Mouse (Mus musculus) CH12.LX (cell line): ENCODE measurements at regions not wholly inside any gene's neighbourhood (a gene's known extent, or its start where the extent isn't known, plus 50 kb on each side); places are given as distances from the start of the nearest gene placed in this dataset.

Experiments
- CTCF ChIP-seq, 2 experiments: IDR thresholded peaks in 1 of 2; conservative IDR thresholded peaks in 1 of 2; 2 replicates each; pipeline ENCODE4 v1.5.1; 2011 to 2012; ENCODE audit warnings: low read depth in 2 of 2, low read length in 2 of 2, improper control_type of control experiment in 1 of 2, inconsistent platforms in 1 of 2, mild to moderate bottlenecking in 1 of 2, moderate library complexity in 1 of 2
- EP300 ChIP-seq: IDR thresholded peaks from 2 replicates; pipeline ENCODE4 v1.6.1; 2011; ENCODE audit warnings: low read length, improper control_type of control experiment
- ETS1 ChIP-seq: conservative IDR thresholded peaks from 2 replicates; pipeline ENCODE4 v1.6.1; 2012; ENCODE audit warnings: low read depth, mild to moderate bottlenecking, inconsistent platforms, low read length, improper control_type of control experiment, moderate library complexity
- HCFC1 ChIP-seq: IDR thresholded peaks from 2 replicates; pipeline ENCODE4 v1.6.1; 2012; ENCODE audit warnings: low read depth, mild to moderate bottlenecking, inconsistent platforms, low read length, improper control_type of control experiment
- IRF4 ChIP-seq: IDR thresholded peaks from 2 replicates; pipeline ENCODE4 v1.6.1; 2014; ENCODE audit warnings: low read depth, mild to moderate bottlenecking, inconsistent platforms, low read length, improper control_type of control experiment
- MAX ChIP-seq: IDR thresholded peaks from 2 replicates; pipeline ENCODE4 v1.6.1; 2011; ENCODE audit warnings: low read length, improper control_type of control experiment
- MAZ ChIP-seq: IDR thresholded peaks from 2 replicates; pipeline ENCODE4 v1.6.1; 2012; ENCODE audit warnings: low read depth, mild to moderate bottlenecking, inconsistent platforms, low read length, improper control_type of control experiment, moderate library complexity
- NRF1 ChIP-seq: IDR thresholded peaks from 2 replicates; pipeline ENCODE4 v1.6.1; 2014; ENCODE audit warnings: low read depth, mild to moderate bottlenecking, inconsistent platforms, low read length, improper control_type of control experiment, moderate library complexity
- PAX5 ChIP-seq: IDR thresholded peaks from 2 replicates; pipeline ENCODE4 v1.6.1; 2012; ENCODE audit warnings: low read length, inconsistent platforms, mixed read lengths
- POLR2A ChIP-seq: IDR thresholded peaks from 2 replicates; pipeline ENCODE4 v1.6.1; 2011; ENCODE audit warnings: low read depth, mild to moderate bottlenecking, improper control_type of control experiment, low read length
- RCOR1 ChIP-seq: conservative IDR thresholded peaks from 2 replicates; pipeline ENCODE4 v1.6.1; 2012; ENCODE audit warnings: low read depth, mild to moderate bottlenecking, inconsistent platforms, low read length, improper control_type of control experiment
- UBTF ChIP-seq: IDR thresholded peaks from 2 replicates; pipeline ENCODE4 v1.6.1; 2012; ENCODE audit warnings: low read depth, mild to moderate bottlenecking, inconsistent platforms, low read length, improper control_type of control experiment, moderate library complexity
- ZC3H11A ChIP-seq: IDR thresholded peaks from 2 replicates; pipeline ENCODE4 v1.6.1; 2012; ENCODE audit warnings: low read depth, mild to moderate bottlenecking, inconsistent platforms, low read length, improper control_type of control experiment
- ZNF384 ChIP-seq: IDR thresholded peaks from 2 replicates; pipeline ENCODE4 v1.6.1; 2012; ENCODE audit warnings: low read depth, low read length, improper control_type of control experiment, inconsistent platforms

DNA sequence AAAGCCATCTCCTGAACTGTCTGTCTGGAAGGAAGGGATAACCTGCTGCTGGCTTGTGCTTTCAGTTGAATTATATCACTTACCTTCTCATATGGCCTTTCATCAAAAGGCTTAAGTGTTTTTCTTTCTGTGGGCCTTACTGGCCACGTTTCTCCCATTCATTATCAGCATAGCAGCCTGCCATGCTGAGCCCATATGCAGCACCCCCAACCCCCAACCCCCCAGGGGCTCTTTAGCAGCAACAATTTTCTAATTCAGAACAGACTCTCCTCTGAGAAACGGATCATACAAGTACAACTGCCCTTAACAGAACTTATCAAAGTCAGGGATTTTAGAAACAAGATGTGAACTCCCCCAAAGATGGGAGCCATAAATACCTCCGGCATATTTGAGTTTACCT, 282.5 kb upstream of the Spag17 start:
- no peak for TF ChIP-seq NRF1
- no peak for TF ChIP-seq RCOR1
- TF ChIP-seq ETS1 = no peak
- no peak for TF ChIP-seq CTCF (conservative IDR thresholded peaks at IDR 0.05 in 1 of 2, IDR thresholded peaks at IDR 0.05 in 1 of 2; ENCODE audit: low read depth in 2 of 2, low read length in 2 of 2)
- no peak for TF ChIP-seq POLR2A
- TF ChIP-seq EP300 = no peak
- TF ChIP-seq MAZ = no peak
- no peak for TF ChIP-seq PAX5
- TF ChIP-seq ZC3H11A = no peak
- no peak for TF ChIP-seq ZNF384
- TF ChIP-seq HCFC1 = no peak
- TF ChIP-seq IRF4 = no peak
- no peak for TF ChIP-seq MAX
- TF ChIP-seq UBTF = no peak
